Mouse (Mus musculus) kidney, embryonic 14.5 days (tissue): ENCODE measurements around the gene Dgcr2. TPM values are rescaled to one million over a fixed set of nuclear protein-coding genes. Genes with fewer than 3 reads are reported as not detected.
A peak's percentile ranks its signal among the peaks of the same experiment; 100 is the strongest.

Experiments
- ATAC-seq: fragments of 200-750 bp; cut with Nextera tagmentation; 2 replicates; pipeline ENCODE4 v1.8.0; 2017; ENCODE audit warnings: moderate number of reproducible peaks, mild to moderate bottlenecking, moderate TSS enrichment, moderate library complexity; ENCODE audit not compliant: low FRiP score, low TSS enrichment
- H3K27ac ChIP-seq: fragments of 300-500 bp; sonication (generic); 2 replicates; pipeline ENCODE4 v1.5.1; 2014; ENCODE audit warnings: low read depth, mild to moderate bottlenecking, low read length, moderate library complexity, mixed read lengths
- H3K27me3 ChIP-seq: fragments of 300-500 bp; sonication (generic); 2 replicates; pipeline ENCODE4 v1.6.1; 2014; ENCODE audit warnings: mild to moderate bottlenecking, low read length; ENCODE audit not compliant: control insufficient read depth, insufficient read depth
- H3K36me3 ChIP-seq: fragments of 300-500 bp; sonication (generic); 2 replicates; pipeline ENCODE4 v1.6.1; 2014; ENCODE audit warnings: low read length, mixed read lengths; ENCODE audit not compliant: control insufficient read depth, insufficient read depth
- H3K4me1 ChIP-seq: fragments of 300-500 bp; sonication (generic); 2 replicates; pipeline ENCODE4 v1.6.1; 2014; ENCODE audit warnings: low read length, mixed read lengths; ENCODE audit not compliant: control insufficient read depth, insufficient read depth
- H3K4me2 ChIP-seq: fragments of 300-500 bp; sonication (generic); replicated peaks from 2 replicates; pipeline ENCODE4 v1.6.1; 2014; ENCODE audit warnings: low read depth, mild to moderate bottlenecking, low read length
- H3K4me3 ChIP-seq: fragments of 300-500 bp; sonication (generic); 2 replicates; pipeline ENCODE4 v1.5.1; 2014; ENCODE audit warnings: mild to moderate bottlenecking, low read length
- H3K9ac ChIP-seq: fragments of 300-500 bp; sonication (generic); 2 replicates; pipeline ENCODE4 v1.6.1; 2014; ENCODE audit warnings: low read depth, mild to moderate bottlenecking, low read length, moderate library complexity
- H3K9me3 ChIP-seq: fragments of 300-500 bp; sonication (generic); 2 replicates; pipeline ENCODE4 v1.6.1; 2016; ENCODE audit warnings: low read length; ENCODE audit not compliant: control insufficient read depth
- WGBS: fragments of 180-500 bp; shearing (Covaris S2); extraction: QIAGEN DNeasy Blood & Tissue Kit; methylation state at CpG from one replicate; pipeline ENCODE4 v1.1.7; 2014; 5-methylcytosine and 5-hydroxymethylcytosine counted together
- polyA plus RNA-seq: library from polyadenylated mRNA; unstranded; fragments of >200 nt; fragmentation: Nextera tagmentation; extraction: Ambion mirVana; gene quantifications from 2 replicates; pipeline ENCODE4 v1.2.1, GENCODE M21; 2014

Dgcr2 gene
- polyA plus RNA-seq, 1 experiment from 2014 or later: 91.7 TPM

DNA sequence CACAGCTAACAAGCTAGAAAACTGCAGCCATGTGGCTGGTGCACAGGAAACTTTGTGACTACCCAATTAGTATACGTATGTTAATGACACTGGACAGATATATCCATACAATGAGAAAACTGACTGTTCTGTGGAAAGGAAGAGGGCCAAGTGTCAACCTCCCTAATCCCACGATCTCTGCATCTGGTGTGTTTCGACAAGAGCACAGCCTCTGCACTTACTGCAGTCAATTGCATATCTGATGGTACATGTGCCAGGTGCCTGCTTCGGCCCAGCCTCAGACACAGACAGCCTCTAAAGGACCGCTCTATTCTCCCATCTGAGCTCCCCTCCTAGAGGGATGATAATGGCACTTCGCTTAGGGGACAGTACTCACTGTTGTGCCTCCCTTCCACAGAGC is 49.9 kb downstream of the Dgcr2 start:
- no peak overlapping the region for H3K4me3 ChIP-seq
- H3K4me1 ChIP-seq: no peaks in the 10 kb centered on the region
- WGBS: 94% methylated on average over 6 of the region's 6 CpGs
- H3K27ac ChIP-seq: no peak overlapping the region
- no peak for ATAC-seq
- H3K9ac ChIP-seq: no peak overlapping the region
- no peaks in the 10 kb centered on the region for H3K27me3 ChIP-seq
- no peak overlapping the region for H3K4me2 ChIP-seq
- H3K36me3 ChIP-seq: peaks cover 89% of the 10 kb centered on the region
- no peaks in the 10 kb centered on the region for H3K9me3 ChIP-seq

DNA sequence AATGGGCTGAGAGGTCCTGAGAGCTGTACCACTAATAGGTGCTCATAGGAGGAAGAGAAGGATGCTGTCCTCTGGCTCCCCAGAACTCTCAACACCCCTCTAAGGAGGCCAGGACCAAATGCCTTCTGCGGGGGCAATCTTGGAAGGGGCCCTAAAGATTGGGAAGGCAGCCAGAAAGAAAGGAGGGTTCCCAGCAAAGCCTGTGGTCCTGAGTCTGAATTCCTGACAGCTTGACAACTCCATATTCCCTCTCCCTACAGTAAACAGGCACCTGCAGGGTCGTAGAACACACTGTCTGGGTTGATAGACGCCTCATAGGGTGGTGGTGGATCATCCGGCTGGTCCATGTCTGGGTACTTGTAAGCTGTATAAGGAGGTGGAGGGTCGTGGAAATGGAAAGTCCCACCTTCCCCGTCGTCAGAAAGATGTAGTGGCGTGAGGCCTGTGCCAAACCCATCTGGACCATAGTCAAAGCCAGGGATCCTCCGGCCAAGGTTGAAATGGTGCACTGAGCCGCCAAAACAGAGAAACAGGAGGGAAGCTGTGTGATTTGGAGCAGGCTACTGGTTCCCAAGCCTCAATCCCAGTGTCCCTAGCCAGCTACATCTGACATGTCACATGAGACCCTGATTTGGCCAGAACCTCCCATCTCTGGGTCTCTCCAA is 54.5 kb downstream of the Dgcr2 start:
- Histone ChIP-seq H3K36me3 (peaks cover 79% of the 10 kb centered on the region), H3K27me3 (no peaks in the 10 kb centered on the region), H3K9me3 (no peaks in the 10 kb centered on the region), H3K4me2 (no peak overlapping the region), H3K9ac (no peak overlapping the region), H3K4me3 (no peak overlapping the region), H3K4me1 (no peaks in the 10 kb centered on the region), H3K27ac (no peak overlapping the region)
- WGBS: 91% methylated on average over 10 of the region's 10 CpGs
- no peak for ATAC-seq

DNA sequence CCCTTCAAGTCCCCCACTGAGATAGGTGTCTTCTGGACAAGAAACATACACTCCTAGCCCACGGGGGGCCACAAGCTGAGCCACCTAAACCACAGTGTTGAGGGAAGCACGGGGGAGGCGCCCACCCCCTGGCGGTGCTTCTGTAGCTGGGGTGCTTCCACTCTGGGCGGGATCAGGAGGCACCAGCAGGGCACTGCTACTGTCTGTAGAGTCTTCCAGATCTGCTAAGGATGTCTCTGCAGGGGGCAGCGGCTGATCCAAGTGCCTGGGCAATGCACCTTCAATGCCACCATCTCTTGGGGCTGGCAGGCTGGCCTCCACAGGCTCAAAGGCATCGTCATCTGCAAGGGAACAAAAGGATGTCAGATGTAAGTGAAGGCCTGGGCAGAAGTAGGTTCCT is 55.9 kb downstream of the Dgcr2 start:
- no peak for ATAC-seq
- H3K4me3 ChIP-seq: no peak overlapping the region
- H3K27me3 ChIP-seq: no peaks in the 10 kb centered on the region
- WGBS: 88% methylated on average over 7 of the region's 7 CpGs
- H3K36me3 ChIP-seq: peaks cover 66% of the 10 kb centered on the region
- no peak overlapping the region for H3K4me2 ChIP-seq
- H3K9ac ChIP-seq: no peak overlapping the region
- H3K4me1 ChIP-seq: no peaks in the 10 kb centered on the region
- H3K27ac ChIP-seq: no peak overlapping the region
- H3K9me3 ChIP-seq: no peaks in the 10 kb centered on the region

DNA sequence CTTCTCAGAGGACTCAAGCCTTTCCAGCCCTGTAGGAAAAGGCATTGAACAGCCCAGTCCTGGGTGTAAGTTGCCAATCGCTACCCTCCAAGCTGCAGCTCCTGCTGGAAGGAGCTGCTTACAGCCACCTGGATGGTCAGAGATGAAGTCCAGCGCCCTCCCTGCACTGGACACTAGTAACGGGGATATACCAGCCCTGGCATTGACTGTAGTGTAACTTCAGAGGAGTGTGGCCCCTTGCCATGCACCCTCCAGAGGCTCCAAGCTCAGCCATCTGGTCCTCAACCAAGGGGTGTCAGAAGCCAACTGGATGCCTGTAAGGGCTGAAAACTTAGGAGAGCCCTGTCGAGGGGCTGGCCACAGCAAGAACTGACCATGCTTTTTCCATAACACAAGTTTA is 58.4 kb downstream of the Dgcr2 start:
- no peak overlapping the region for H3K4me2 ChIP-seq
- WGBS: 86% methylated on average over 4 of the region's 4 CpGs
- no peaks in the 10 kb centered on the region for H3K4me1 ChIP-seq
- no peak overlapping the region for H3K4me3 ChIP-seq
- H3K27me3 ChIP-seq: peaks cover 18% of the 10 kb centered on the region
- H3K27ac ChIP-seq: no peak overlapping the region
- H3K9ac ChIP-seq: no peak overlapping the region
- no peak for ATAC-seq
- H3K36me3 ChIP-seq: peaks cover 43% of the 10 kb centered on the region
- no peaks in the 10 kb centered on the region for H3K9me3 ChIP-seq

DNA sequence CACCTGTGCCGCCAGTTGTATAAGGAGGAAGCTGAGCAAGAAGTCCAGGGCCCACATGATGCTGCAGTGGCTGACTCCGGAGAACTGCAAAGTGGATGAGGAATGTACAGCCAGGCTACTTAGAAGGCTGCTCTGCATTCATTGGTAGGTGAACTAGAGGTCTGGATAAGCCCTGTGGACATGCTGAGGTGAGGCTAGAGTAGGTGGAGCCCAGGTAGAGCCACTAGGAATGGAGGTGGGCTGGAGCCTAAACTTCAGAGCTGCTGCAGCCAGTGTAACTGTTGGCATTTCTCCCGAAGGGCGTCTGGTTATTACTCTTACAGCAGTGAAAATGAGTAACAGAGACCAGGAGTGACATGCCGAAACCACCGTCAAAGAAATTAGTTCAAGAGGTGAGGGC is 60.3 kb downstream of the Dgcr2 start, which contains the start of gene Car15:
Gene Car15 (minus strand): TSS at position 314 of the 400 bp plus-strand sequence.
- Histone ChIP-seq H3K27me3 (peaks cover 37% of the 10 kb centered on the region), H3K9ac (no peak within 1 kb of the TSS), H3K9me3 (no peaks in the 10 kb centered on the region), H3K4me2 (no peak within 1 kb of the TSS), H3K36me3 (peaks cover 24% of the 10 kb centered on the region), H3K4me1 (no peaks in the 10 kb centered on the region), H3K27ac (no peak within 1 kb of the TSS), H3K4me3 (no peak within 1 kb of the TSS)
- 79% methylated on average over 6 of the region's 6 CpGs for WGBS
- no peak for ATAC-seq

DNA sequence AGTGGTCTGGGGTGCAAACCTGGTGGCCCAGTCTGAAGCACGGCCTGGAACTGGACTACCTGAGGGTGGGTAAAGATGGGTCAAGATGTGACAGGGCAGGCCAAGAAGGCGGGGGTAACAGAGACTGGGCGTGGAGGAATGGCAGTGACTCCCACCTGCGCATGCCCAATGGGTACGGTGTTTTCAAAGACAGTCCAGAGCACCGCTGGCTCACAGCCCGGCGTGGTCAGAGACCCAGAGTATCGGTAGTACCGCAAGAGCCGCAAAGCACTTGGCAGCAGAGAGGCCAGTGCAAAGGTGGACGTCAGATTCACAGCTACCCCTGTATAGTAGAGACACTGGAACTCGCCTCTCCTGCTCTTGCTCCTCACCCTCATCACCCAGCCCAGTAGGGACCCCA is 62.9 kb downstream of the Dgcr2 start:
- ATAC-seq: no peak
- H3K9ac ChIP-seq: no peak overlapping the region
- peaks cover 63% of the 10 kb centered on the region for H3K27me3 ChIP-seq
- H3K36me3 ChIP-seq: no peaks in the 10 kb centered on the region
- H3K4me2 ChIP-seq: no peak overlapping the region
- H3K4me1 ChIP-seq: no peaks in the 10 kb centered on the region
- H3K27ac ChIP-seq: no peak overlapping the region
- H3K9me3 ChIP-seq: no peaks in the 10 kb centered on the region
- no peak overlapping the region for H3K4me3 ChIP-seq
- 53% methylated on average over 13 of the region's 13 CpGs for WGBS

DNA sequence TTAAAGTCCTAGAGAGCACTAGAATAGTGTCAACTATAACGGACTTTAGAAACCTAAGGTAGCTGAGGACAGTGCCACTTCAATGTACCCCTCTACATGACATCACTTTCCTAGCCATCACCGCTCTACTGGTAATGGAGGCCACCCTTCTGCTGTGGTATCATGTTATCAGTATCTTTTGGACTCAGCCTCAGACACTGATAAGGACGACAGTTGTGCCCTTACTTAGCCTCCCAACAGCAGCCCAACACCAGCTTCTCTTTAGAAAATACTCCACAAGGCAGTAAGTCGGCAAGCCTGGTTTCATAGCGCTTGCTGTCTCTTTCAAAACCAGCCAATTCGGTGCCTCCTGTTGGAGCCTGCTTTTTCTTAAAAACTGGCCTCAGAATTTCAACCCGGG is 63.8 kb downstream of the Dgcr2 start:
- H3K9ac ChIP-seq: no peak overlapping the region
- peak overlapping the region; percentile 100 for H3K4me2 ChIP-seq
- no peak for ATAC-seq

DNA sequence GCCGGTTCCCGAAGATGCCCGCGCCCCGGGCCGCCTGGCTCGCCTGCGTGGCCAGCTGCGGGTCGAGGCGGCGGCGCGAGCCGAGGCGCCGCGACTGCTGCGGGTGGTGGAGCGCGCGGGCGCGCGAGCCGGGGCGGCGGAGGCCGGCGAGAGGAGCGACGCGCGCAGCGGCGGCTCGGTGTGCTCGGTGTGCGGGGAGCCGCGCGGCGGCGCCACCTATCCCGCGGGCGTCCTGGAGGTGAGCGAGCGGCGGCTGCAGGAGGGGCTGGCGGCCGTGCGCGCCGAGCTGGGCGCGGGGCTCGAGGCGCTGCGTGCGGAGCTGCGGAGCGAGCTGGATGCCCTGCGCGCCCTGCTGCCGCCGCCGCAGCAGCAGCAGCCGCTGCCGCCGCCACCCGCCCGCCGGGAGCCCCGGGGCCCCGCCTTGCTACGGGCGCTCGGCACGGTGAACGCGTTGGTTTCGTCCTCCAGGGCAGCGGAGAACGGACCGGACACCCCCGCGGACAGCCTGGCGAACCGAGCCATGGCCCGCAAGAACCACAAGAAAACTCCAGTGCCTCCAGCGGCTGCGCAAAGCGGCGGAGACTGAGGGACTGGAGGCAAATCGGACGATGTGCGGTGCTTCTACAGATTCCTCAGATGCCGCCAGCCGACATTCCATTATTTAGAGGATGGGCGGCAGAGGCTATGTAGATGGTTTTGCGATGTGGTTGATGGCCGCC is 64.5 kb downstream of the Dgcr2 start:
- H3K9ac ChIP-seq: peak overlapping the region; percentile 61
- peaks cover 68% of the 10 kb centered on the region for H3K27me3 ChIP-seq
- no peaks in the 10 kb centered on the region for H3K36me3 ChIP-seq
- H3K27ac ChIP-seq: no peak overlapping the region
- WGBS: 1% methylated on average over 55 of the region's 103 CpGs
- peak overlapping the region; percentile 49 for H3K4me3 ChIP-seq
- H3K4me2 ChIP-seq: peak overlapping the region; percentile 100
- H3K4me1 ChIP-seq: no peaks in the 10 kb centered on the region
- no peaks in the 10 kb centered on the region for H3K9me3 ChIP-seq
- 0 out of 2 replicates have a peak, but pooled peaks have one; percentile 21 for ATAC-seq

More for the DNA sequence above, 63.8 kb downstream of the Dgcr2 start:
- WGBS: 53% methylated on average over 7 of the region's 7 CpGs
- no peaks in the 10 kb centered on the region for H3K4me1 ChIP-seq
- H3K36me3 ChIP-seq: no peaks in the 10 kb centered on the region
- peaks cover 68% of the 10 kb centered on the region for H3K27me3 ChIP-seq
- no peak overlapping the region for H3K27ac ChIP-seq
- H3K9me3 ChIP-seq: no peaks in the 10 kb centered on the region
- peak overlapping the region; percentile 49 for H3K4me3 ChIP-seq

DNA sequence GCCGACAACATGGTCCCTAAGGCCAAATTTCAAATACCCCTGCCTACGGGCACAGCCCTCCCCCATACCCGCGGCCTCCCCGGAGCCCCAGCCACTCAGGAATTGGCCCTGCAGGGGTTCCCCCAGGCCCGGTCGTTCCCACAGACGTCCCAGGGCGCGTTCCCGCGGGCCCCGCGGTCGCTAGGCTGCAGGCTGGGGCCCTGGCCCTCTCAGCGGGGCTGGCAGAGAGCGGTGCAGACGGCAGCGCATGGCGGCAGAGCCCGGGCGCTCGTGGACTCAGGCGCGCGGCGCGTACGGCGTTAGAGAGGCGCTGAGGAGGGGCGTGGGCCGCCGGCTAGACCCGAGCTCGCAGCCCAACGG is 65.1 kb downstream of the Dgcr2 start:
- Histone ChIP-seq H3K4me3 (peak overlapping the region; percentile 49), H3K27me3 (peaks cover 68% of the 10 kb centered on the region), H3K9me3 (no peaks in the 10 kb centered on the region), H3K36me3 (no peaks in the 10 kb centered on the region), H3K4me2 (peak overlapping the region; percentile 100), H3K9ac (peak overlapping the region; percentile 61), H3K4me1 (no peaks in the 10 kb centered on the region), H3K27ac (no peak overlapping the region)
- WGBS: 1% methylated on average over 20 of the region's 37 CpGs
- ATAC-seq: peak; percentile 30; the same call in 1 of the 2 replicates
